Mouse (Mus musculus) megakaryocyte progenitor cell, adult 5-6 weeks (primary cell): ENCODE results near the gene Phpt1. TPM values are rescaled to one million over a fixed set of nuclear protein-coding genes. Genes with fewer than 3 reads are reported as not detected.

Experiments used
- ATAC-seq: replicated peaks from 2 replicates; pipeline ENCODE4 v1.8.0; 2016; ENCODE audit warnings: mild to moderate bottlenecking, moderate TSS enrichment, inconsistent platforms; ENCODE audit not compliant: poor library complexity
- total RNA-seq, 2 experiments: library from RNA; stranded (forward) in 1 of 2; stranded (reverse) in 1 of 2; fragments of 157-497, 149-512 nt in 1 of 2; fragments of 200-1000 nt in 1 of 2; gene quantifications; 2 replicates each; pipeline versions ENCODE4 v1.2.3 to v1.2.4; 2015 to 2017

Gene Phpt1
- total RNA-seq, 2 experiments from 2014 or later: 29.6 to 56.5 TPM

DNA sequence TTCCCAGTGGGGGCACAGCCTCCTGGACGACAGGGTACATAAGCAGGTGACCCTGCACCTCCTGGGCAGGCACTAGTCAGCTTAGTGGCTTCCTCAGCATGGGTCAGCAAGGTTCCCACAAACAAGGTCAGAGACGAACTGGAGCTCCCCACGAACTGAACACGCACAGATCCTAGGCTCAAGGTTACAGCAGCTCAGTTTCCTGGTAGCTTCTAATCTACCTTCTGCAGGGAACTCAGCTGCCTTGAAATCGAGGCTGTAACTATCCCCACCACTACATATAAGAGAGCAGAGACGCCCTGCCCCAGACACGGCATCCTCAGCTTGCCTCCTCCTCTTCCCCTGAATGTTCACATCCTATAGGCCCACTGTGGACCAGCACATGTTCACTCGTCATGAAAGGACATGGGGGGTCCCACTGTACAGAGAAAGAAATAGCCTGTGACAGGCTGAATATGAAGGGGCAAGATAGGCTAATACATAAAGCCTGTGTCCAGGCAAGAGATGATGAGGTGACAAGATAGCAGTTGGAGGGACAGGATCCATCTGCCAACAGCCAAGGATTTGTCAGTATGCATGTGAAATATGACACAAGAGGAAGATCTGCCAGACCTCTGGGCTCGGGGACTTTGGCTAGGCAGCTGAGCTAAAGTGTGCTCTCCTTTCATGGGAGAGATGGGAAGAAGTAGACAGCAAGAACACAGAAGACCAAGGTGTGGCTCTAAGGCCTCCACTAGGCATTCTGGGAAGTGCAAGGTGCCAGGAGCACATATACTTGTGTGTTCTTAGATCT lies 48.3 kb downstream of the Phpt1 start:
- no peak for ATAC-seq

Other genes starting within 250 kb of the Phpt1 start
Only the 30 nearest of the 34 such genes appear.
- 42.2 and 60.4 TPM in 2 replicates for gene Uap1l1, start 209.5 kb downstream of the Phpt1 start, total RNA-seq (2015)
- gene Uap1l1, start 209.5 kb downstream of the Phpt1 start, total RNA-seq (2017): 13.6 and 14.5 TPM in 2 replicates
- 6.0 and 10.8 TPM in 2 replicates for gene Sapcd2, start 202.9 kb downstream of the Phpt1 start, total RNA-seq (2015)
- gene Sapcd2, start 202.9 kb downstream of the Phpt1 start, total RNA-seq (2017): 5.8 and 6.7 TPM in 2 replicates
- not detected in 2 replicates for gene Entpd2, start 179.3 kb downstream of the Phpt1 start, total RNA-seq (2015)
- gene Entpd2, start 179.3 kb downstream of the Phpt1 start, total RNA-seq (2017): not detected in 2 replicates
- gene Npdc1, start 175.9 kb downstream of the Phpt1 start, total RNA-seq (2015): 1.5 TPM in 1 of 2 replicates, not detected in the other
- gene Npdc1, start 175.9 kb downstream of the Phpt1 start, total RNA-seq (2017): 0.27 TPM in 1 of 2 replicates, not detected in the other
- gene Fut7, start 152.0 kb downstream of the Phpt1 start, total RNA-seq (2015): 11.1 and 12.5 TPM in 2 replicates
- gene Fut7, start 152.0 kb downstream of the Phpt1 start, total RNA-seq (2017): 21.4 and 24.2 TPM in 2 replicates
- gene Abca2, start 146.5 kb downstream of the Phpt1 start, total RNA-seq (2015): 66.7 and 70.5 TPM in 2 replicates
- 26.9 and 29.5 TPM in 2 replicates for gene Abca2, start 146.5 kb downstream of the Phpt1 start, total RNA-seq (2017)
- not detected in 2 replicates for gene Clic3, start 118.4 kb downstream of the Phpt1 start, total RNA-seq (2015)
- 0.27 TPM in 1 of 2 replicates, not detected in the other for gene Clic3, start 118.4 kb downstream of the Phpt1 start, total RNA-seq (2017)
- 32.8 and 40.9 TPM in 2 replicates for gene Paxx, start 114.1 kb downstream of the Phpt1 start, total RNA-seq (2015)
- gene Paxx, start 114.1 kb downstream of the Phpt1 start, total RNA-seq (2017): 15.3 and 21.3 TPM in 2 replicates
- 0.42 TPM in 1 of 2 replicates, not detected in the other for gene Ptgds, start 105.2 kb downstream of the Phpt1 start, total RNA-seq (2015)
- not detected in 2 replicates for gene Ptgds, start 105.2 kb downstream of the Phpt1 start, total RNA-seq (2017)
- gene Lcn12, start 81.3 kb downstream of the Phpt1 start, total RNA-seq (2015): 0.27 TPM in 1 of 2 replicates, not detected in the other
- gene Lcn12, start 81.3 kb downstream of the Phpt1 start, total RNA-seq (2017): not detected in 2 replicates
- 27.1 and 27.6 TPM in 2 replicates for gene Fbxw5, start 74.5 kb downstream of the Phpt1 start, total RNA-seq (2015)
- gene Fbxw5, start 74.5 kb downstream of the Phpt1 start, total RNA-seq (2017): 25.1 and 27.4 TPM in 2 replicates
- gene C8g, start 73.5 kb downstream of the Phpt1 start, total RNA-seq (2015): 2.6 and 5.6 TPM in 2 replicates
- 0.81 and 3.8 TPM in 2 replicates for gene C8g, start 73.5 kb downstream of the Phpt1 start, total RNA-seq (2017)
- 9.7 and 10.8 TPM in 2 replicates for gene Traf2, start 28.3 kb downstream of the Phpt1 start, total RNA-seq (2015)
- 13.7 and 14.2 TPM in 2 replicates for gene Traf2, start 28.3 kb downstream of the Phpt1 start, total RNA-seq (2017)
- gene Edf1, start 17.4 kb downstream of the Phpt1 start, total RNA-seq (2015): 141 and 144 TPM in 2 replicates
- gene Edf1, start 17.4 kb downstream of the Phpt1 start, total RNA-seq (2017): 95.5 and 128 TPM in 2 replicates
- gene Mamdc4, start 379 bp downstream of the Phpt1 start, total RNA-seq (2015): 0.42 and 0.86 TPM in 2 replicates
- gene Mamdc4, start 379 bp downstream of the Phpt1 start, total RNA-seq (2017): 0.12 and 9.3 TPM in 2 replicates
- not detected in 2 replicates for gene Ajm1, start 6.5 kb upstream of the Phpt1 start, total RNA-seq (2015)
- gene Ajm1, start 6.5 kb upstream of the Phpt1 start, total RNA-seq (2017): 0.10 TPM in 1 of 2 replicates, not detected in the other
- gene Rabl6, start 33.3 kb upstream of the Phpt1 start, total RNA-seq (2015): 37.4 and 49.5 TPM in 2 replicates
- gene Rabl6, start 33.3 kb upstream of the Phpt1 start, total RNA-seq (2017): 54.9 and 86.7 TPM in 2 replicates
- gene Ccdc183, start 42.5 kb upstream of the Phpt1 start, total RNA-seq (2015): not detected in 2 replicates
- not detected in 2 replicates for gene Ccdc183, start 42.5 kb upstream of the Phpt1 start, total RNA-seq (2017)
- 9.9 and 17.4 TPM in 2 replicates for gene Tmem141, start 46.8 kb upstream of the Phpt1 start, total RNA-seq (2015)
- 18.1 and 18.6 TPM in 2 replicates for gene Tmem141, start 46.8 kb upstream of the Phpt1 start, total RNA-seq (2017)
- 0.68 and 1.4 TPM in 2 replicates for gene Fcna, start 52.8 kb upstream of the Phpt1 start, total RNA-seq (2015)
- gene Fcna, start 52.8 kb upstream of the Phpt1 start, total RNA-seq (2017): 0.50 and 1.7 TPM in 2 replicates
- gene Lcn8, start 77.9 kb upstream of the Phpt1 start, total RNA-seq (2015): not detected in 2 replicates
- gene Lcn8, start 77.9 kb upstream of the Phpt1 start, total RNA-seq (2017): not detected in 2 replicates
- not detected in 2 replicates for gene Lcn5, start 82.7 kb upstream of the Phpt1 start, total RNA-seq (2015)
- not detected in 2 replicates for gene Lcn5, start 82.7 kb upstream of the Phpt1 start, total RNA-seq (2017)
- not detected in 2 replicates for gene Lcn6, start 101.6 kb upstream of the Phpt1 start, total RNA-seq (2015)
- not detected in 2 replicates for gene Lcn6, start 101.6 kb upstream of the Phpt1 start, total RNA-seq (2017)
- gene Lcn10, start 107.5 kb upstream of the Phpt1 start, total RNA-seq (2015): not detected in 2 replicates
- not detected in 2 replicates for gene Lcn10, start 107.5 kb upstream of the Phpt1 start, total RNA-seq (2017)
- gene Obp2a, start 124.8 kb upstream of the Phpt1 start, total RNA-seq (2015): not detected in 2 replicates
- not detected in 2 replicates for gene Obp2a, start 124.8 kb upstream of the Phpt1 start, total RNA-seq (2017)
- gene Bmyc, start 131.5 kb upstream of the Phpt1 start, total RNA-seq (2015): 16.0 and 19.1 TPM in 2 replicates
- gene Bmyc, start 131.5 kb upstream of the Phpt1 start, total RNA-seq (2017): 6.5 and 8.6 TPM in 2 replicates
- not detected in 2 replicates for gene Obp2b, start 161.8 kb upstream of the Phpt1 start, total RNA-seq (2015)
- not detected in 2 replicates for gene Obp2b, start 161.8 kb upstream of the Phpt1 start, total RNA-seq (2017)
- not detected in 2 replicates for gene Lcn3, start 190.3 kb upstream of the Phpt1 start, total RNA-seq (2015)
- gene Lcn3, start 190.3 kb upstream of the Phpt1 start, total RNA-seq (2017): not detected in 2 replicates
- not detected in 2 replicates for gene Lcn11, start 201.8 kb upstream of the Phpt1 start, total RNA-seq (2015)
- not detected in 2 replicates for gene Lcn11, start 201.8 kb upstream of the Phpt1 start, total RNA-seq (2017)
- gene Gm13539, start 207.0 kb upstream of the Phpt1 start, total RNA-seq (2015): not detected in 2 replicates
- not detected in 2 replicates for gene Gm13539, start 207.0 kb upstream of the Phpt1 start, total RNA-seq (2017)